8 mouse cellular contexts compared by ENCODE assay signal in genomic region chr6:17305954-17306601, GRCm38 (mm10). TPM values are rescaled to one million over a fixed set of nuclear protein-coding genes. Genes with fewer than 3 reads are reported as not detected.
DNase-seq lines count a peak whose midpoint lies in the region; ATAC-seq and TF ChIP-seq lines count a peak whose summit lies in the region.

TSS of gene Cav1 (plus strand) at chr6:17306335.

- no peaks in the 10 kb centered on the region; the same call in 1 of the 2 replicates for H3K27me3 ChIP-seq in thymus, adult 2 months (ENCODE audit: control insufficient read depth, insufficient read depth, low read length)
- peaks cover 5% of the 10 kb centered on the region; the same call in 1 of the 2 replicates for H3K27me3 ChIP-seq in heart, embryonic 11.5 days (ENCODE audit: control insufficient read depth, insufficient read depth, low read length)
- 0 out of 2 replicates have a peak, but pooled peaks cover 4% of the 10 kb centered on the region for H3K27me3 ChIP-seq in kidney, embryonic 16.5 days (ENCODE audit: insufficient read depth, low read length)
- H3K27me3 ChIP-seq in limb, embryonic 14.5 days (ENCODE audit: control insufficient read depth, insufficient read depth, low read length) = peaks cover 10% of the 10 kb centered on the region; the same call in 1 of the 2 replicates
- peaks cover 21% of the 10 kb centered on the region; the same call in 1 of the 2 replicates for H3K27me3 ChIP-seq in midbrain, embryonic 14.5 days (ENCODE audit: control insufficient read depth, insufficient read depth, low read length)

- no peak within 1 kb of the TSS; the same call in none of the 2 replicates for H3K4me3 ChIP-seq in thymus, adult 2 months (ENCODE audit: control insufficient read depth, insufficient read depth, low read length)
- peak within 1 kb of the TSS; percentile 50 for H3K4me3 ChIP-seq in heart, embryonic 11.5 days (ENCODE audit: low read depth, low read length)
- peak within 1 kb of the TSS; percentile 58 for H3K4me3 ChIP-seq in kidney, embryonic 16.5 days (ENCODE audit: low read length)
- peak within 1 kb of the TSS; percentile 50 for H3K4me3 ChIP-seq in limb, embryonic 14.5 days (replicated peaks; ENCODE audit: low read length)
- peak within 1 kb of the TSS; percentile 43 for H3K4me3 ChIP-seq in midbrain, embryonic 14.5 days (replicated peaks; ENCODE audit: low read depth, low read length)

- peak; percentile 67; the same call in 1 of the 2 replicates for ATAC-seq in heart, embryonic 11.5 days (replicated peaks; ENCODE audit: insufficient number of reproducible peaks, low FRiP score, low TSS enrichment)
- peak; percentile 90 for ATAC-seq in kidney, embryonic 16.5 days (ENCODE audit: low FRiP score, low TSS enrichment)
- ATAC-seq in limb, embryonic 14.5 days (ENCODE audit: low FRiP score, low read depth) = peak; percentile 77
- peak; percentile 74 for ATAC-seq in midbrain, embryonic 14.5 days (ENCODE audit: low FRiP score, low TSS enrichment)

- no peaks in the 10 kb centered on the region for H3K4me1 ChIP-seq in thymus, adult 2 months (replicated peaks; ENCODE audit: control insufficient read depth, insufficient read depth, low read length)
- no peaks in the 10 kb centered on the region for H3K4me1 ChIP-seq in heart, embryonic 11.5 days (ENCODE audit: control insufficient read depth, insufficient read depth, low read length)
- H3K4me1 ChIP-seq in kidney, embryonic 16.5 days (ENCODE audit: insufficient read depth, low read length) = peaks cover 13% of the 10 kb centered on the region; the same call in 1 of the 2 replicates
- H3K4me1 ChIP-seq in limb, embryonic 14.5 days (ENCODE audit: control insufficient read depth, insufficient read depth, low read length) = peaks cover 6% of the 10 kb centered on the region
- peaks cover 15% of the 10 kb centered on the region for H3K4me1 ChIP-seq in midbrain, embryonic 14.5 days (ENCODE audit: control insufficient read depth, insufficient read depth, low read length)

- no peak within 1 kb of the TSS for H3K27ac ChIP-seq in thymus, adult 2 months (ENCODE audit: control insufficient read depth, insufficient read depth, low read length)
- H3K27ac ChIP-seq in heart, embryonic 11.5 days (ENCODE audit: low read depth, low read length) = no peak within 1 kb of the TSS
- H3K27ac ChIP-seq in kidney, embryonic 16.5 days (ENCODE audit: low read length) = peak within 1 kb of the TSS; percentile 61; the same call in 1 of the 2 replicates
- H3K27ac ChIP-seq in limb, embryonic 14.5 days (replicated peaks; ENCODE audit: low read depth, low read length) = peak within 1 kb of the TSS; percentile 55
- H3K27ac ChIP-seq in midbrain, embryonic 14.5 days (replicated peaks; ENCODE audit: low read depth, low read length) = no peak within 1 kb of the TSS

- peak within 1 kb of the TSS; percentile 71 for H3K9ac ChIP-seq in heart, embryonic 11.5 days (ENCODE audit: low read depth, low read length)
- peak within 1 kb of the TSS; percentile 66 for H3K9ac ChIP-seq in kidney, embryonic 16.5 days (replicated peaks; ENCODE audit: low read length)
- peak within 1 kb of the TSS; percentile 62 for H3K9ac ChIP-seq in limb, embryonic 14.5 days (ENCODE audit: low read depth, low read length, severe bottlenecking)
- H3K9ac ChIP-seq in midbrain, embryonic 14.5 days (replicated peaks; ENCODE audit: low read length) = peak within 1 kb of the TSS; percentile 47

- DNase-seq in thymus, adult 2 months = no peak
- DNase-seq in thymus, postnatal 10 days (ENCODE audit: low spot score in 2 of 2) = no peak
- DNase-seq in fibroblast of lung, adult 2 months (ENCODE audit: low read depth) = peak; percentile 87
- DNase-seq in limb, embryonic 14.5 days (ENCODE audit: low spot score) = peak; percentile 79
- DNase-seq in midbrain, embryonic 14.5 days = peak; percentile 78
- DNase-seq in telencephalon, adult 2 months (ENCODE audit: low read depth, low spot score) = peak; percentile 63

- TF ChIP-seq CTCF in thymus, adult 2 months (IDR thresholded peaks at IDR 0.05; ENCODE audit: borderline replicate concordance, control insufficient read depth, extremely low read depth, insufficient read depth, low read length, poor library complexity) = no peak

- H3K9me3 ChIP-seq in heart, embryonic 11.5 days (replicated peaks; ENCODE audit: control insufficient read depth, low read length) = no peaks in the 10 kb centered on the region
- H3K9me3 ChIP-seq in kidney, embryonic 16.5 days (ENCODE audit: low read length) = no peaks in the 10 kb centered on the region
- H3K9me3 ChIP-seq in limb, embryonic 14.5 days (ENCODE audit: control insufficient read depth, low read length) = no peaks in the 10 kb centered on the region
- H3K9me3 ChIP-seq in midbrain, embryonic 14.5 days (ENCODE audit: control insufficient read depth, low read length) = no peaks in the 10 kb centered on the region

- peak within 1 kb of the TSS; percentile 95 for H3K4me2 ChIP-seq in heart, embryonic 11.5 days
- peak within 1 kb of the TSS; percentile 95 for H3K4me2 ChIP-seq in kidney, embryonic 16.5 days (replicated peaks; ENCODE audit: low read depth, low read length)
- peak within 1 kb of the TSS; percentile 92 for H3K4me2 ChIP-seq in limb, embryonic 14.5 days (replicated peaks; ENCODE audit: low read depth, low read length, severe bottlenecking)
- peak within 1 kb of the TSS; percentile 87 for H3K4me2 ChIP-seq in midbrain, embryonic 14.5 days (ENCODE audit: low read length)

- no peaks in the 10 kb centered on the region for H3K36me3 ChIP-seq in thymus, adult 2 months (ENCODE audit: control insufficient read depth, insufficient read depth, low read length)
- no peaks in the 10 kb centered on the region for H3K36me3 ChIP-seq in heart, embryonic 11.5 days (ENCODE audit: control insufficient read depth, insufficient read depth, low read length)
- no peaks in the 10 kb centered on the region for H3K36me3 ChIP-seq in kidney, embryonic 16.5 days (ENCODE audit: insufficient read depth, low read length)
- no peaks in the 10 kb centered on the region for H3K36me3 ChIP-seq in limb, embryonic 14.5 days (ENCODE audit: control insufficient read depth, insufficient read depth, low read length)
- H3K36me3 ChIP-seq in midbrain, embryonic 14.5 days (ENCODE audit: control insufficient read depth, insufficient read depth, low read length) = no peaks in the 10 kb centered on the region

- no peak for TF ChIP-seq POLR2A in thymus, adult 2 months (IDR thresholded peaks at IDR 0.05; ENCODE audit: control insufficient read depth, extremely low read depth, insufficient read depth, low read length, poor library complexity)
- no peak for TF ChIP-seq POLR2A in limb, embryonic 14.5 days (IDR thresholded peaks at IDR 0.05; ENCODE audit: borderline replicate concordance, extremely low read depth, insufficient read depth, insufficient read length)

- WGBS in thymus, adult 2 months = 2% methylated on average over 26 of the region's 26 CpGs
- whole genome bisulfite sequencing in heart, embryonic 11.5 days (ENCODE audit: insufficient replicate concordance) = under 1% methylated on average over 26 of the region's 26 CpGs
- WGBS in kidney, embryonic 16.5 days = under 1% methylated on average over 26 of the region's 26 CpGs
- WGBS in limb, embryonic 14.5 days = 1% methylated on average over 25 of the region's 26 CpGs
- WGBS in midbrain, embryonic 14.5 days = under 1% methylated on average over 26 of the region's 26 CpGs

RNA-seq across cellular contexts. Expression of gene Cav1, which starts in this region (rescaled TPM):
- 84.7 and 114 TPM in 2 replicates for polyA plus RNA-seq in thymus, adult 2 months (2012; rRNA removed)
- 69.2 and 81.5 TPM in 2 replicates for polyA plus RNA-seq in heart, embryonic 11.5 days (2014; fragmentation: Nextera tagmentation; extraction: Ambion mirVana)
- 87.9 and 127 TPM in 2 replicates for polyA plus RNA-seq in kidney, embryonic 16.5 days (2015; fragmentation: Nextera tagmentation; extraction: Ambion mirVana)
- 94.5 and 97.7 TPM in 2 replicates for polyA plus RNA-seq in limb, embryonic 14.5 days (2012; rRNA removed)
- polyA plus RNA-seq in limb, embryonic 14.5 days (2014; fragmentation: Nextera tagmentation; extraction: Ambion mirVana) = 145 and 172 TPM in 2 replicates
- 6.5 and 15.2 TPM in 2 replicates for polyA plus RNA-seq in midbrain, embryonic 14.5 days (2014; fragmentation: Nextera tagmentation; extraction: Ambion mirVana)

Comparison
In these comparisons a context has a peak if more than half of its experiments do, and no peak if none do; other contexts are left out.
1. DNase-seq: peak in fibroblast of lung, adult 2 months (single experiment), limb, embryonic 14.5 days (single experiment), midbrain, embryonic 14.5 days (single experiment) and telencephalon, adult 2 months (single experiment); none in thymus, adult 2 months (single experiment) and thymus, postnatal 10 days (0 of 2).
2. H3K27ac ChIP-seq: peak in kidney, embryonic 16.5 days (single experiment) and limb, embryonic 14.5 days (single experiment); none in thymus, adult 2 months (single experiment), heart, embryonic 11.5 days (single experiment) and midbrain, embryonic 14.5 days (single experiment).
3. Peak in every context shown above with its lines, with median percentiles within 50 percentile points of each other: ATAC-seq, H3K4me2 ChIP-seq and H3K9ac ChIP-seq.